Mouse (Mus musculus) left cerebral cortex, adult 9 months (tissue): Measurements from ENCODE around the gene Clstn1.

ENCODE experiments used
- DNase-seq, 2 experiments: peaks; one replicate each; pipeline ENCODE4 v3.0.0; 2022; ENCODE audit warnings: low spot score in 2 of 2

The Clstn1 gene

DNA sequence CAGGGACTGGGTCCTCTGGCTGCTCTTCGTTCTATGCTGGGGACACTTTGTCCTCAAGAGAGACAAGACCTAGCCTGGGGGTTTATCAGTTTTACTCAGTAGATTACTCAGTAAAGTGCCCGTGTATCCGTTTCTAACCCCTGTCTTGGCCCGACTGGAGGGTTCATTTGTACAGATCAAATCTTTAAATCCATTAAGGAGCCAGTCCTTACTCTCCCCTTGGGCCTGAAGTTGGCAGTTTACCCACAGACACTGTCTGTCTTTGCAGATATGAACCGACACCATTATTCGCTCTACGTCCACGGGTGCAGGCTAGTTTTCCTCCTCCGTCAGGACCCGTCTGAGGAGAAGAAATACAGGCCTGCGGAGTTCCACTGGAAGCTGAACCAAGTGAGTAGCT, 48.7 kb downstream of the Clstn1 start:
- DNase-seq: no peak

DNA sequence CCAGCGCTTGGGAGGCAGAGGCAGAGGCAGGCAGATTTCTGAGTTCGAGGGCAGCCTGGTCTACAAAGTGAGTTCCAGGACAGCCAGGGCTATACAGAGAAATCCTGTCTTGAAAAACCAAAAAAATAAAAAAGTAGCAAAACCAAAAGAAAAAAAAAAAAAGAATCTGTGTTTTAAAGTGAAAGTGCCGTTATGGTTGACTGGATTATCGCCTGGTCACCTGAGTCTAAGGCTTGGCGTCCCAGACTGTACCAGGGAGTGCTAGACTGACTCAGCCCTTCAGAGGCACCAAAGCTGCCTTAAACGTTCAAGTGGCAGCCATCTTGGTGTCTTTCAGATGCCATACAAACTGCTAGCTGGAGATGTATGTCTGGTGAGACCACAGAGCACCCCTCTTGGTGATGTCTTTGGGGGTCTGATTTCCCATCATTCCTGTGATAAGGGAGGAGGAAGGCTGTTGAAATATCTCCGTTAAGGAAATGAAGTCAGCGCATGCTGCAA, 49.7 kb downstream of the Clstn1 start:
- no peak for DNase-seq

DNA sequence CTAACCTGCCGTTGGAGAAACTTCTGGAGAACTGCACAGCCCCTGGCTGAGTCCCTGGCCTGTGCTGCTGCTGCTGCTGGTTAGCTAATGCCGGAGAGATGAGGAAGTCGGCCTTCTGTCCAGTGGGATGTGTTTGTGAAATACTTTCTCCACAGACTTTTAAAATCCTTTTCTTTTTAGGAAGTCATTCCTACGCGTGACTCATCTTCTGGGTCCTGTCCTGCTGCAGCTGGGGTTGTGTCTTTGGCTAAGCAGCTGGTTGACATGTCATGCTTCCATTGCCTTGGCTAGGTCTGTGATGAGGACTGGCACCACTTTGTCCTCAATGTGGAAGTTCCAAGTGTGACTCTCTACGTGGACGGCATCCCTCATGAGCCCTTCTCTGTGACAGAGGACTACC, 51.7 kb downstream of the Clstn1 start:
- no peak for DNase-seq

DNA sequence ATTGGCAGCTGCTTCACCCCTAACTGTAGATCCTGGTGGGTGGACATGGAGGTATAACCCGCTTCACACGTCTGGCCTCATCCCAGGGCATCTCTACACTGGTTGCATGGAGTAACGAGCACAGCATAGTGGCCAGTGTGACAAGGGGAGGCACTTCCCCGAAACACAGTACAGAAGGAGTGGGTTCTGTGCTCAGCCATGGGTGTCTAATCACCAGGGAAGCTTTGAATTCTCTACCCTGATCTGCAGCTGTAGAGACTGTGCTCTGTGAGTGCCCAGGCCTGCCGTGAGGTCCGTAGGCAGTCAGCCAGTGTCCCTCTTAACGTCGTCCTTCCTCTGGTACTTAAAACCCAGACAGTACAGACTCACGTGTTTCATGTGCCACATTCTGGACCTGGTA, 54.6 kb downstream of the Clstn1 start:
- no peak for DNase-seq

GRCm38 (mm10) chr4:149641400-149641799, 55.1 kb downstream of the Clstn1 start:
- DNase-seq: no peak

DNA sequence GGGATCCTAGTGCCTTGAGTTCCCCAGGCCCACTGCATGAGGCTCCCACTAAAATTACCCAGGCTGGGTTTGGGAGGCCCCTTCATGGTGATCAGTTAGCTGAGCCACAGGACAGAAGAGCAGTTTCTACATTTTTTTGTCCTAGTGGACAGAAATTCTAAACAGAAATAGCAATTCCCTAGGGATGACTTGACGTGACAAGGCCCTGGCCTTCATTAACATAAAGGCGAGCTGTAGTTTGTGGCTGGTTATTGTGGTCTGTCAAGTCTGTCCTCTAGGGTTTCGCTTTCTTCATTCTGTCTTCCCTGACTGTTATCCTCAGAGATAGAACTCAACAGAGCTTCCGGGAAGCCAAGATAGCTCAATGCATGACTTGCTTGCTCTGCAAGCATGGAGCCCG, 55.7 kb downstream of the Clstn1 start:
- DNase-seq: no peak

DNA sequence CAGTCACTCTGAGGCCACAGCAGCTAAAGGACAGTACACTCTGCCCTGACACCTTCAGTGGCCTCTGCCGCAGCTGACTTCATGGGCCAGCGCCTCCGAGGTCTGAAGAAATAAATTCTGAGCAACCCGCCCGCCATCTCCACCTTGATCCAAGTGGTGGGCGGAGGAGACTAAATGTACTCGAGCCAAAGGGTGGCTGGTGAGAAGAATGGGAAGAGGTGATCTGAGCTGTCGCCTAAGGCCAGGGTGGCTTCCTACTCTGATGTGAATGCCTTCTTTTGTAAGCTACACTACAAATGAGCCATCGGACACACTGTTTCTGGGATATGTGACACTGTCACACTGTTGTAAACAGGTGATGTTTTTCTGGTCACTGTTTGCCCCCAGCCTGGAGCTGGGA, 59.5 kb downstream of the Clstn1 start:
- DNase-seq: no peak

DNA sequence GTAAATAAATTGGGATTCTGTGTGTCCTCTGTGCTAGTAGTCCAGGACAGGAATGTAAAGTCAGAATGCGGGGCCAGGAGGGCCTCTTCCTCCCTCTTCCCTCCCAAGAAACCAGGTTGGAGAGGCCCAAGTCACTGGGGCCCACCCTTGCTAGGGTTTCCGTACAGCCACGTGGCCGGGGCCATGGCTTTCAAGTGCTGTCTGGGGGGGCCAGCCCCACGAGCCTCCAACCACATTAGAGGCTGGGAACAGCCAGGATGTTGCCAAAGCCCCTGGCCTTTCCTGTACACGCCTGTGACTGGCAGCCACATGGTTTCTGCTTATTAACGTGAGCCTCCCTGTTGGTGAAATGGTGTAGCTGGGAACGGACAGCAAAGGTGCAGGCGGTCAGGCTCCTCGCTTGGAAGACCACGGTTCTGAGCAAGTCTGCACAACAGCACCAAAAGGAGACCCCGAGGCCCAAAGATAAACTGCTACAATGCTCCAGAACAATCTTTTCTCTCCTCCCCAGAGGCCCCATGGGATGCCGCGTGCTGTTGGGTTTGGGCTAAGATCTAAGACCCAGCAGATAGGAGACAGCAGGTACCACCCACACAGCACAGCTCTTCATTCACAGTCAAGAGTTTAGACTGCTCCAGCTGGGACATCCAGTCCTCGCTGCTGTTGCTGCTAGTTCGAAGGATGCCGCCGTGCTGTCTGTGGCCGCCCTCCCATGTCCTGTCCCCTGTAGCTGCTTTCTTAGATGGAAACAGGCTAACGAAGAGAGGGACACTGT, 62.0 kb downstream of the Clstn1 start:
- DNase-seq: peak in 1 of 2 experiments; percentile 59

DNA sequence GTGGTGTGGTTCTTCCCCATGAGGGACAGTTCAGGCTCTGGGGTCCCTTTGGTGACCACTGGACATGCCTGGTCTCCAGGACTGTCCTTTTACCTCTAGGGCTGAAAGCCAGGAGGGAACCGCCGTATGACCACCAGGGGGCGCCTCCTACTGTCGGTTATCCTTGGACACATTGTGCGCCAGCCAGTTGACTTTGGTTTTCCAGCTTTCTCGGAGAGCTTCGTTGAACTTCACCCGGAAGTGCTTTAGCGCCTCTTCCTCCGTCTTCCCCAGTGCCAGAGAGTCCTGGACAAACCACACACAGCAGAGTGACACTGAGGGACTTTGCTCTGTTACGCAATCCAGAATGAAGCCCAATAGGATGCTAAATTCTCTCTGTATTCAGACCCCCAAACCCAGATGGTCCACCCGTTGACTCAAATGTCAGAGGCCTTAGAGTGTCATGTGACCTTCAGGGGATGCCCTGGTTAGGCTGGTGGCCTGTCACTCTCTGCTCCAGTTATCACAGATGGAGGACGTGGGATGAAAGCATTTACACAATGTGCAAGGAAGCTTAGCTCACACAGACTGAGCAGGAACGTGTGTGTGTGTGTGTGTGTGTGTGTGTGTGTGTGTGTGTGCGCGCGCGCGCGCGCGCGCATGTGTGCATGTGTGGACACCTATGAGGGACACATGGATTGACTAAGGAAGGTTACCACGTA, 64.4 kb downstream of the Clstn1 start:
- peak in 1 of 2 experiments; percentile 77 for DNase-seq

GRCm38 (mm10) chr4:149654232-149654631, 68.0 kb downstream of the Clstn1 start:
- no peak for DNase-seq

DNA sequence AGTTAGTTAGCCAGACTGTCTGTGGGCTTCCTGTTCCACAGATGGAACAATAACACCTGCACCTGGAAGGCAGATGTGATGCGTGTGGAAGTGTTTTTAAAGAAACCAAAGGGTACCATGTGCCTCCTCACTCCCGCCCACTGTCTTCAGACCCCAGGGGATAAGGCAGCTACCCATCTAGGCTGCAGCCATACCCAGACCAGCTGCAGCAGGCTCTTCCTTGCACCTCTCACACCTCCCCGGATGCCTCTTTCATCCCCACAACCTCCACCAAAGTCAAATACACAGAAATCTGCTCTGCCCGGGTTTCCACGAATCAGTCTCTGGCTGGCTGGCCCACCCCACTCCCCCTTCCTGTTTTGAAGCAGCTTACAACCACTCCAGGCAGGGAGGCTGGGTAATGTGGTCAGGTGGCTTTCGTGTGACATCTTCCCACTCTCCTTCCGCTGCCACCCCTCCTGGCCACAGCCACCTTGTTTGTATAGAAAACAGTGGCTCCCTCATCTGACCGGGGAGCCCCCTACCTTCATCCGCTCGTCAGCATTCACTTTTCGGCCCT, 71.7 kb downstream of the Clstn1 start:
- DNase-seq: no peak

- DNase-seq: no peak
Observed at GRCm38 (mm10) chr4:149659495-149660116, 73.3 kb downstream of the Clstn1 start.

GRCm38 (mm10) chr4:149660598-149660997, 74.3 kb downstream of the Clstn1 start:
- no peak for DNase-seq

GRCm38 (mm10) chr4:149661967-149662589, 75.8 kb downstream of the Clstn1 start:
- no peak for DNase-seq

- DNase-seq: no peak
Observed at GRCm38 (mm10) chr4:149663849-149664503, 77.7 kb downstream of the Clstn1 start.

DNA sequence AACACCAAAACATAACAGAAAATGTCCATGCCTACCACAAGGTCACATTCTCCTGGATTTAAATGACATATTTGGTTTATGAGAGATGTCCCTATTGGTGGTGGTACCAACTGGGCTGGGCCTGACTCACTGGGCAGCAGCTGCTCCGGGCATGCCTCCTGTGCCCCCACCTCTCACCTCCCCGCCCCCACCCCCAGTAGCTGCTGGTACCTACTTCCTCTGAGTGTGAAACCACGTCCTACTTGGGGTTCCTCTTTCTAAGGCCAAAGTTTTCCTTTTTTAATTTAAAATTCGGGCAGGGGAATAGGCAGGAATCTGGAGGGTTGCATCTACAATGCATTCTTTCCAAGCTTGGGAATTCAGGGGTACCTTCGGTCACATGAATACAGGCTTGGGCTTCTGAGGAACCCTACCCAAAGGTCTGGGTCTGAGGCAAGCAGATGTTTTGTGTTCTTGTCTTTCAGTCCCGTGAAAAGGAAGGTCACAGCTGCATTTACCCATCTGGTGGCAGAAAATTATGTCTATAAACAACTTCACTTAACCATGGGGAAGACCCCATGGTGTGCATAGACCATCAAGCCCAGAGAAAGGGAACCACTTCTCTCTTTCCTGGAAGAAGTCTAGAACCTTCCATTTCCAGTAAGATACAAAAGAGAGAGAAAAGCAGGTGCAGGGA, 78.9 kb downstream of the Clstn1 start:
- DNase-seq: no peak

DNA sequence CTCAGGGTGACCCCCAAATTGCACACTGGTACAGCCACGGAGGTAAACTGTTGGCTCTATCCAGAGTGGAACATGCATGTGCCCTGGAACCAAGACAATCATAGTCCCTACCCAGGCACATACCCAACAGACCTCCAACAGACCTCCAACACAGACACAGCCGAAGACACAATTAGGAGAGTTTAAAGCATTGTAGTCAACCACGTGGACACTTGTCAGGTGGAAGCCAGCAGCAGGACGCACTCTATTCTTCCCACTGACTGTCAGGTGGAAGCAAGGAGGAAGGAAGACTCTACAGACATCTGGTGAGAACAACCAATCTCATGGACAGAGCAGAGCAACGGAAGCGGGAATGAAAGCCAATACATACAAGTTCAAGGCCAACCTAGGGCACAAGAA, 79.4 kb downstream of the Clstn1 start:
- DNase-seq: no peak

DNA sequence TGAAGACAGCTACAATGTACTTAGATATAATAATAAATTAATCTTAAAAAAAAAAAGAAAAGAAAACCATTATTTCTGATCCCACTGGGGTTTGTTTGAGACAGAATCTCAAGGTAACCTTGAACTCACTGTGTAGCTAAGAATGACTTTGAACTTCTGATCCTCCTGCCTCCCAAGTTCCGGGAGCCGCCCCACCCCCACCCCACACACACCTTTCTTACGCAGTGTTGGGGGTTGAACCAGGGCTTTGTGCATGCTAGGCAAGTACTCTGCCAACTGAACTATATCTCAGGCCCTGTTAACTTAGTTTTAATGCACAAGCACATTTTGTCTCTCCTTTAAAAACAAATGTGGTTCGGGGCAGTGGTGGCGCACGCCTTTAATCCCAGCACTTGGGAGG, 84.9 kb downstream of the Clstn1 start:
- no peak for DNase-seq

DNA sequence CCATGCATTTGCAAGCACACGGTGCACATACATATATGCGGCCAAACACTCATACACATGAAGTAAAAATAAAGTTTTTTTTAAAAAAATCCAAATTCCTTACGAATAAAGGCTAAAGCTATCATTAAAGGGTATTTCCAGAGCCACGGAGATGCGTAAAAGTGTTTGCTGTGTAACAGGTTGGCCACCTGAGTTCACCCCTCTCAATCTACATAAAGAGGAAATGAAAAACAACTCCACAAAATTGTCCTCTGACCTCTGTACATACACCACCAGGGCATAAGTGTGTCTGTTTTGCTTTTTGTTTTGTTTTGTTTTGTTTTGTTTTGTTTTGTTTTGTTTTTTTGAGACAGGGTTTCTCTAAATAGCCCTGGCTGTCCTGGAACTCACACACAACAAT, 86.5 kb downstream of the Clstn1 start:
- no peak for DNase-seq

DNA sequence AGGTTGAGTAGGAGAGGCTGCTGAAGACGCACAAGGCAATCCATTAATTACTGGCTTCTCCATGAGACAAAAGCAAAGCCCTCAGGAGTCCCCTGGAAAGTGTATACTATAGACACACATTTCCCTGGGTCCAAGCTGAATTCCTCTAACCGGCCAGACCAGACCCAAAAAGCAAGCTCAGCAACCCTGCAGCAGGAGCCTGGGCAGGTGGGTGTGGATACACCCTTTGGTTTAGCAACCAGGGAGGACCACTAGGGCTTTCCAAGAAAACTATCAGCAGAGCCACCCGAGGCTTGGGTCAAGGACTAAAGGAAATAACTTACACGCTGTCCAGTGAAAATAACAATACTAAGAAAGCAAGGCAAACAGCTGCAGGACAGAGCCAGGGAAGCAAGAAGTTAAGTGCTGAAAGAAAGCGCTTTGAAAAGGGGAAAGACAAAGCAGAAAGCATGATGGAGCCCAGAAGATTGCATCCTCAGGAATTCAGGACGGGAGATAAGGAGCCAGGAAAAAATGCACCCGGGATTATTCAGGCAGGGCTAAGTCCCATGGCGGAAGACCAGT, 88.6 kb downstream of the Clstn1 start:
- DNase-seq: no peak
